Mouse (Mus musculus) embryonic stem cell, embryonic (primary cell): ENCODE data around the gene Plcb4.

ENCODE experiments used
- CTCF ChIA-PET, 4 experiments: fragments of 300-600 bp in 2 of 4; fragments of 350-600 bp in 2 of 4; sonication (Branson Sonifier 250); formaldehyde crosslinking; loops; one replicate each; lab custom pipeline; 2022; ENCODE audit warnings: inconsistent platforms in 2 of 4; lab: Charles Lee
- POLR2A ChIA-PET, 4 experiments: fragments of 300-600 bp in 2 of 4; fragments of 350-600 bp in 2 of 4; sonication (Branson Sonifier 250); formaldehyde crosslinking; loops; one replicate each; lab custom pipeline; 2022; ENCODE audit warnings: antibody characterized with exemption in 4 of 4, inconsistent platforms in 1 of 4; lab: Charles Lee

Gene Plcb4

DNA sequence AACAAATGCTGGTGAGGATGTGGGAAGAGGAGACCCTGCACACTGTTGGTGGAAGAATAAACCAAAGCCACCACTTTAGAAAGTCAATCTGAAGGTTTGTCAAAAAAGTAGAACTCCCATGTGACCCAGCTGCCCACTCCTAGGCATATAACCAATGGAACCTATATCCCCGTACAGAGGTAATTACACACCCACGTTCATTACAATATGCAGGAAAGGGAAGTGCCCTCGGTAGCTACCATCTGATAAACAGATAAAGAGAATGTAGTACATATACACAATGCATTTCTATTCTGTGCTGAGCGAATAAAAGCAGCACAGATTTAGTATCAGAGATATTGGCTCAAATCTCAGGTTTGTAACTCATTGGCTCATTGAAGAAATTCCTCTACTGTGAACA is 242.2 kb downstream of the Plcb4 start:
- ChIA-PET POLR2A (no interaction called here), CTCF (no interaction called here)

DNA sequence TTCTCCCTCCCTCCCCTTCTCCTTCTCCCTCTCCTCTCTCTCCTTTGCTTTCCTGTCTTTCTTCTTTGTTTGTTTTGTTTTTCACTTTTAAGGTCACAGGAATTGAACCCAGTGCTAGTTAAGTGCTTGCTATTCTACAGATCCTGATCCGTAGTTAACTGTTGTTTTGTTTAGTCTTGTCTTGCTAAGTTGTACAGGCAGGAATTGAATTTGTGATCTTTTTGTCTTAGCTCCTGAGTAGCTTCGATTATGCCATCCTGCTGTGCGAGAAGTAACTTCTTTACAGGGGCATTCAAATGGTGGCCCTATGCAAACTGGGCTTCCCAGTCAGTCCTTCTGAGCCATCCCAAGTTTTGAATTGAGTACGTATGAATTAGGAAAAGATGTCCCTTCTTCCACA is 245.5 kb downstream of the Plcb4 start:
- ChIA-PET POLR2A (interaction anchor here in 1 of 4 experiments (0.5 kb wide), 1 partner anchor 999 kb away, joined by 6 read pairs; no protein-coding TSS in a partner anchor), CTCF (no interaction called here)

DNA sequence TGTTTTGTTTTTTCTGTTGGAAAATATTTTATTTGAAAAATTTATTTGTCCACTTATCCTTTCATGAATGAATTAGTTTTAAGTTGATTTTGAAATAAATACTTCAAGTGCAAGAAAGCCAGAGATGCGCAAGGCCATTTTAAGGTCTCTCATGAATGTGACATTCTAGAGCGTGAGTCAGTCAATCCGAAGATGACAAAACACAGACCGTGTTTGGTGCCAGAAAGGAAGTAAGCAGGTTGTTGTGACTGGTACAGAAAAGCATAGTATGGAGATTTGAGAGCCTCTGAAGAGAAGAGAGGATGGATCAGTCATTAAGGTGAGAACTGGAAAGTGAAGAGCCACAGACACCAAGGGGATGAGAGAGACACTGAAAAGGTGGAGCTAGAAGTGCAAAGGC is 246.0 kb downstream of the Plcb4 start:
- POLR2A ChIA-PET, result no interaction called here
- CTCF ChIA-PET, result no interaction called here

DNA sequence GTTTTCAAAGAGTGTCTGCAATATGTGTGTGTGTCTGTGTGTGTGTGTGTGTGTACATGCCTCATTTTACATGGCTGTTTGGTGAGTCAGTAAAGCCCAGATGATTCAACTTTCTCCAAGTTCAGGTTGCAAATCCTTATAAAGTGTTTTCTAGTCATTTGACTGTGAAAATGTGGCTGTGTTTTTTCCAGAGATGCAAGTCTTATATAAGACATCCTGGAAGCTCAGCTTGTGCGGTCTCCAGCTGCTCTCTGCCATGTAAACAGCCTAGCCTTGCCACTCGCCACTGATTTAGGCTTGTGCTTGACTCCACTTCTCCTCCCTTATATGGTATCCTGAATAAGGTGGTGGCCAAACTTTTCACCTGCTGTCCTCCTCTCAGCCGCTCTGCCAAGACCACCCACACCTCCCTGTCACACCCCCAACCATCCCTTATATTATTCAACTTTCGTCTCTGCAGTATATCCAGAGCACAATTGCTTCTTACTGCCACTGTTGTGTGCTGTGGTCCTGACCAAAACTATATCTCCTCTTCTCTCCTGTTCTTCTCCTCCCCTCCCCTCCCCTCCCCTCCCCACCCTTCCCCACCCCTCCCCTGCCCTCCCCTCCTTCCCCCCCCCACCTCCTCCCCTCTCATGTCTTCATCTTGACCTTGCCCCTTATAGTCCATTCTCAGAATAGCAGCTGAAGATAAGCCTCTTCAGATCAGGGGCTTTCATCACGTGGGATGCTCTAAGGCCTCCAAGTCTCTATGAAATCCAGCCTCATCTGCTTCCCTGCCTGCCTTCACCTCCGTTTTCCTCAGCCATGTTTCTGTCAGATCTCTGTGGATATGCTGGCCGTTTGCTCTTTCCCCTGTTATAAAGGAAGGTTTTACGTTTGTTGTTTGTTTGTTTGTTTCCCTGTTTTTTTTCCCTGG is 255.8 kb downstream of the Plcb4 start:
- POLR2A ChIA-PET, result interaction anchor here in 2 of 4 experiments (0.7 to 1.0 kb wide), 2 partner anchors 24 to 106 kb away, joined by 3 to 4 read pairs; no protein-coding TSS in a partner anchor
- CTCF ChIA-PET, result no interaction called here

DNA sequence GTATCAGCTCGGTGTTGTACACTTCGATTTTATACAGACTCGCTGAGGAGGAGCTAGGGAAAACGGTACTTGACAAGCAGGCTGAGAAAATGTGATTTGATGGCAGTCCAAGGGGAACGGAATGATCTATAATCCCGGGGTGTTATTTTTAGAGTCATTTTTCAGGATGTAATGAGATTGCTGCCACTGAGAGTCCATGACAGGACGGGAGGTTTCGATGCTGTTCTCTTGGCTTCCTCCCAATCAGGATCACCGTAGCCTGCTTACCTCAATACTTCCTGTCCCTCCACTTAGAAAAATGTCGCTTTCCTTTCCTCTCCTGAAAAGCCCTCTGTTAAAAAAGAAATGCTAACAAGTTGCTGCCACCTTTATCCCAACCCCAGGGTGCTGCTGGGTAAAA is 257.1 kb downstream of the Plcb4 start:
- CTCF ChIA-PET, result no interaction called here
- POLR2A ChIA-PET, result interaction anchor here in 1 of 4 experiments (1.0 kb wide), 1 partner anchor 26 kb away, joined by 3 read pairs; no protein-coding TSS in a partner anchor

DNA sequence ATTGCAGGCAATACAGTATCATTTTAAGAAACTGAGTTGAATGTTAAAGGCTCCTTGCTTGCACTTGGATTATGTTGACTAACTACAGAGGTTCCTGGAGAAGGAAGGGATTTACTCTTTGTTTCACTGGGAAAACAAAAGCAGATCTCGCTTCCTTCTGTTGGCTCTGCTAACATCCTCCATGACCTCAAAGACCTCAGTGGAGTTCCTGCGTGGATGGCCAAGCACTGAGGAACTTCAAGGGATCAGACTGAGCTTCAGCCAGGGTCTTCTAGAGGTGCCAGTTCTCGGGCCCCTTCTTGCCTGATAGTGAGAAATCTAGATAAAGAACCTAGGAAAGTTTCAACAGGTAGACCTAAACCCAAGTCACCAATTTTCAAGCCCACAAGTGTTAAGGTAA is 258.2 kb downstream of the Plcb4 start:
- POLR2A ChIA-PET, result no interaction called here
- CTCF ChIA-PET, result interaction anchor here in 1 of 4 experiments (0.8 kb wide), 1 partner anchor 41 kb away, joined by 3 read pairs; no protein-coding TSS in a partner anchor

DNA sequence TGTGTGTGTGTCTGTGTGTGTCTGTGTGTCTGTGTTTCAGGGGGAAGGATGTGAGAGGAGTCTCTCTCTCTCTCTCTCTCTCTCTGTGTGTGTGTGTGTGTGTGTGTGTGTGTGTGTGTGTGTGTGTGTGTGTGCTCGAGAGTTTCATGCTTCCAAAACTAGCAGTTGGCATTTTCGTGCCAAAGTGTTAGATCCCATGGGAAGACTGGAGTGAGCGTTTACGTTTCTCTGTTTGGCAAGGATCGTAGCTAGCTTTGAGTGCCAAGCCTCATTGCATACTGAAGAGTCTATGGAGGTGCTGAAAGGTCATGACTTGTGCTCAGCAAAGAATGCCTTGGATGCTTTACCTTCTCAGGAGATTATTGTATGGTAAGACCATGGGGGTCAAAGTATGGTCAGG is 259.3 kb downstream of the Plcb4 start:
- POLR2A ChIA-PET, result no interaction called here
- CTCF ChIA-PET, result interaction anchor here in 1 of 4 experiments (0.5 kb wide), 1 partner anchor 35 kb away, joined by 3 read pairs; no protein-coding TSS in a partner anchor

DNA sequence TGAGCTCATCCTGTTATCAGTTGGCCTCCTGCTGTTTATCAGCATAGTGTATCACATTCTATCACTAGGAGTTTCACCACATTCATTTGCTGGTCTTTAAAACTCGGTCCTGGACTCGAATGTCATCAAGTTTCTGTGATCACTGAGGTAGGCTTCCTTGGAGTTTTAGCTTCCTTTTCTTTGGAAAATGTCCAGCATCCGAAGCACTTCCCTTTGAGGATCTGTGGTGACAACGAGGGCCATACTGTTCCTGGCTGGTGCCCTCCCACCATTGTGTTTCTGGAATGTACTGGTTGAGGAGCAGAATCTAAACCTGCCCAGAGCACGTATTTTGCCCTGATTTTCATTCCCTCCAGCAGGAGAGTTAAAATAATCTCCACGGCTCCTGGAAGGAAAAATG is 260.8 kb downstream of the Plcb4 start:
- ChIA-PET POLR2A (interaction anchor here in 1 of 4 experiments (1.1 to 1.3 kb wide), 2 partner anchors 25 to 261 kb away, joined by 3 read pairs; partner anchors contain the start of gene Plcb4), CTCF (no interaction called here)

DNA sequence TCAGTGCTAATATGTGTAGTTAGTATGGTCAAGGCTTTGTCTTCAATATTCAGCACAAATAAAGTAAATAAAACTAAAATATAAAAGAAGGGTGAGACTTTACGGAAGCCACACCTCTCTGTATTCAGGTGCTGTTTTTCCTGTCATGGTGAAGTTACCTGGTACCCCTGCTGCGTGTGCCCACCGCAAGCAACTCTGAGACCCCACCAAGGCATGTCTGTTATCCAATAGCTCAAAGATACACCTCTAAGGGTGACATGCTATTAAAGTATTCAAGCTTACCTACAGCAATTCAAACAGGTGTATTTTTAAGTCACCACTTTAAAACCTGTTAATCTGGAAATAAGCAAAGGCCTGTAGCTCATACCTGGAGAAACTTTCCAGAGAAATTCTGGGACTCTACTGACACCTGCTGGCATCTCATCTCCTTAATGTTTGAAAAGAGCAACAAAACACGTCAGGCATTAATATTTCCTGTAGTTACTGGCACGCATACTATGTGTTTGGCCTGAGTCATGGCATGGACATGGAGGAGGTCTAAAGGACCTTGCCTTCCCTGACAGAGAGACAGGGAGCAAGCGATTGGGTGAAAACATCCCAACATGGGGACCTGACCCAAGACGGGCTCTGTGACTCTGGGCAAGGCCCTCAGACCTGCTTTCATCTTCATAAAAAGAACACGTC is 268.0 kb downstream of the Plcb4 start:
- CTCF ChIA-PET, result interaction anchor here in 3 of 4 experiments (0.6 to 1.7 kb wide), 9 partner anchors 15 to 562 kb away, joined by 3 to 10 read pairs (median 3); no protein-coding TSS in a partner anchor

DNA sequence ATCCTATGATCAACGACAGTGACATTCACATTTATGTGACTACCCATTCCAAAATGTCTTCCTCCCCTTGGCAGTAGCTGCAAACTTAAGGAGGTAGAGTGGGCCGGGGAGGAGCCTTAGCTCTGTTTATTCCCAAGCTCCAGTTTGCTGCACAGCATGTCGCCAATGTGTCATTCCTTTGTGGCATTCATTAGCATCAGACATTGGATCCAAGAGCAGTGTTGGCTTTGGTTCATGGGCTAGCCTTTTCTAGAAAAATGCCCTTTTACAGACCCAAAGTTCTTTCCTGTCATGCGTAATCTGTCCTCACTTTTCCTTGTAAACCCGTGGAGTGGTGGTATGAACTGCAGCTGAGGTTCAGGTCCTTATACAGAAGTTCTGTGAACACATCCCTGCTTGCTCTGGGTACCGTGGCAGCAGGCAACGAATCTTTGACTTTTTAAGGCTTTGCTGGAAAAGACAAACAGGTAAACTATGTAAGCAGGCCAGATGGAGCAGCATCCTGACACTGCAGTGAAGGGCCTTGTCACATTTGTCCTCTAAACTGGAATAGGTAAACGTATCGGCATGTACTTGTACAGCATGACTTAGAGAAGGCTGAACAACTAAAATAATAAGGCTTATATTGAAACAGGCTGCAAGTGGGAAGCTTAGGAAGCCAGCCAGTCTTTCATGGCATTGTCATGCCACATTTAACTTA is 270.4 kb downstream of the Plcb4 start:
- POLR2A ChIA-PET, result interaction anchor here in 1 of 4 experiments (1.2 kb wide), 1 partner anchor 16 kb away, joined by 3 read pairs; no protein-coding TSS in a partner anchor
- CTCF ChIA-PET, result interaction anchor here in 3 of 4 experiments (0.5 to 1.5 kb wide), 3 partner anchors 43 to 544 kb away, joined by 3 to 6 read pairs (median 3); no protein-coding TSS in a partner anchor

More for the DNA sequence above, 268.0 kb downstream of the Plcb4 start:
- POLR2A ChIA-PET, result no interaction called here

DNA sequence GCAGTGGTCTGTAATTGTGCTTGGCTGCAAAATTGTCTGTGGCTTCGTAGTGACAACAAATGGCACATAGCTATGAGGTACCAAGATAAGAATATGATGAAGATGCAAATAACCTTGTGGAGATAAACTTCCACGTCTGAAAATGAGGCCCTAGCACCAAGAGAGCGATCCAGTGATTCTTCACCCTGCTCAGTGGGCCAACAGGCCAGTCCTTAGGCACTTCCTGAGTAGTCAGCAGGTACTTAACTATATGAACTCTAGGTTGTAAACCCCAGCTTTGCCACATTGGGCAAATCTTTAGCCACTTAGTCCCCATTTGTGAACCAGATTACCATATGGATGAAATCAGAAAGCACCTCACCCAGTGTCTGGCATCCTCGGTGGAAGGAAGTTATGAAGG is 271.9 kb downstream of the Plcb4 start:
- CTCF ChIA-PET, result no interaction called here

DNA sequence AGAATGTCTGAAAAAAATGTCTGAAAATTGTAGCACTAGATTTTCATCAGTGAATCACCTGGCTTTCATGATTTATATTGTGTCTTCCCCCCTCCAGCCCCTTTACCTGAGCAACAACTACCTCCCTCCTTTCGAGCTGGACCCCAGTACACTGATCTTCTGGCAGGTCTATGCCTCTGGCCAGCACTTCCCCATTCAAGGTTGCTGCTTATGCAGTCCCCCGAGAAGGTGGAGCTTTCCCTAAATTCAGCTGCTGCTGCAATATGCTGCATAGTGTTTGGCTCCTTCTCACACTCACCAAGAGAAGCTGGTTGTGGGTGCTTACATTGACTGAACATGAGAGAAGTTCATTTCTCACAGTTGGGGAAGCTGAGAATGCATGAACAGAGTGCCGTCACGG is 273.8 kb downstream of the Plcb4 start:
- ChIA-PET CTCF (interaction anchor here in 1 of 4 experiments (1.1 kb wide), 1 partner anchor 35 kb away, joined by 5 read pairs; no protein-coding TSS in a partner anchor), POLR2A (interaction anchor here in 1 of 4 experiments (1.9 kb wide), 1 partner anchor 10 kb away, joined by 3 read pairs; no protein-coding TSS in a partner anchor)

More for the DNA sequence above, 271.9 kb downstream of the Plcb4 start:
- POLR2A ChIA-PET, result interaction anchor here in 1 of 4 experiments (1.9 kb wide), 1 partner anchor 12 kb away, joined by 3 read pairs; no protein-coding TSS in a partner anchor

DNA sequence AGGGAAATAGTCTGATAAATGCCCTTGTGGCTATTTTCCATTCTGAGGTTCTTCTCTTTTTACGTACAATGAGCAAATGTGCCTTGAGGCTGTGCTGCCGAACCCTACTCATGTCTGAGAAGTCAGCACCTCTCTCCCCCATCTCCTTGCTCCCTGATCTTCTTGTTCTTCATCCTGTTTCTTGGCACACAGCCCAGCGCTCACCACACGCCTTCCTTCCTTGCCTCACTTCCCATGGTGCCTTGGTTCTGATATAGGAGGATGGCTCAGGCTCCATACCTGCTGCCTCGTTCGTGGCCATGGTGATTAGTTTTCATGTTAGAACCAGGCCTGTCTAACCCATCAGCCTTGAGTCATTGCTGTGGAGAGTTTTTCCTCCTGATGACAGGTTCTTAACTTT is 277.6 kb downstream of the Plcb4 start:
- ChIA-PET POLR2A (no interaction called here), CTCF (no interaction called here)

DNA sequence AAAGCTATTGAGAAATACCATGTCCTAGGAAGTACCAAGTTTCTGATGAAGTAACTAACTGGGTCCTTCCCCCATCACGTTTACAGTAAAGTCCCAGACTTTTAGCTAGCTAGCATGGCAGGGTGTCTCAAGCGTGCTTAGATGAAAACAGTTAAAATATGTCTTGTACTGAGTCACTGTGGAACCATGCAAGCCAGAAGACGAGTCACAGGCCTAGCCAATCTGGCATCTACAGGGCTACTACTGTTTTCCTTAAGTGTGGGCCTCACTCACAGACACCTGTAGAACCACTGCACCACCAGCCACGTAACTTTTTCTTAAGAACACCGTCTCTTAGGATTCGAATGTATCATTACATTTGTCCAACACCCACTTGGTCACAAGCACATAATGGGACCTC is 278.8 kb downstream of the Plcb4 start:
- POLR2A ChIA-PET, result no interaction called here
- CTCF ChIA-PET, result interaction anchor here in 1 of 4 experiments (1.8 kb wide), 1 partner anchor 20 kb away, joined by 4 read pairs; no protein-coding TSS in a partner anchor

DNA sequence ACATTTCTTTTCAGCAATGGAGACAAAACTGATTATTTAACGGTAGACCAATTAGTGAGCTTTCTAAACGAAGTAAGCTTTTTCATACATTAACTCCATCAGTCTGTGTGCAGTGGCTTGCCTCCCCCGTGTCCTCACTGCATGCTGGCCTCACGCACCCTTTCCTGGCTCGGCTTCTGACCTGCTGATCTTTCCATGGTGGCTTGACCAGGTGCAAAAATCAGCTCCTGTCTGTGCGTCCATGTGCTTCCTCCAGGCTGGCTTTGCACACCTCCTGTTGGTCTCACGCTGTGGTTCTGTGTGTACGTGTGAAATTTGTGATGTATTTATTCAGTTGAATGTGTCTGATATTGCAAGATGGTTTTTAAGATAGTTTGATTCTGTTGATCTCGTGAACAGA is 281.1 kb downstream of the Plcb4 start:
- ChIA-PET POLR2A (interaction anchor here in 1 of 4 experiments (0.5 kb wide), 1 partner anchor 223 kb away, joined by 3 read pairs; no protein-coding TSS in a partner anchor), CTCF (no interaction called here)

DNA sequence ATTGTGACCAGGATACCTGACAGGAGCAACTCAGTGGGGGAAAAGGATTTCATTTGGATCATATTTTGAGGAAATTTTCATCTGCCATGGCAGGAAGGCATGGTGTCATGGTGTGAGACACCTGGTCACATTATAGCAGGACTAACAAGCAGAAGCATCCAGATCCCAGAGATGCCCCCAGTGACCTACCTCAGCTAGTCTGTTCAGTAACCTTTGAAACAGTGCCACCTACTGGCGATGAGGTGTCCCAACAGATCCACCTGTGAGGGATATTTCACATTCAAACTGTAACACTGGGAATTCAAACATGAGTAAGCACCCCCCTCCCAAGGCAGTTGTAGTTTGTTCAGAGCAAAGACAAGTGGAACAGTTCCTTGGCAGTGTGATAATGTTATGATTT is 289.0 kb downstream of the Plcb4 start:
- CTCF ChIA-PET, result interaction anchor here (0.5 to 2.0 kb wide), 22 partner anchors 10 to 560 kb away, joined by 3 to 12 read pairs (median 4); no protein-coding TSS in a partner anchor
- POLR2A ChIA-PET, result interaction anchor here in 2 of 4 experiments (0.8 to 1.1 kb wide), 2 partner anchors 10 to 38 kb away, joined by 3 read pairs; no protein-coding TSS in a partner anchor

DNA sequence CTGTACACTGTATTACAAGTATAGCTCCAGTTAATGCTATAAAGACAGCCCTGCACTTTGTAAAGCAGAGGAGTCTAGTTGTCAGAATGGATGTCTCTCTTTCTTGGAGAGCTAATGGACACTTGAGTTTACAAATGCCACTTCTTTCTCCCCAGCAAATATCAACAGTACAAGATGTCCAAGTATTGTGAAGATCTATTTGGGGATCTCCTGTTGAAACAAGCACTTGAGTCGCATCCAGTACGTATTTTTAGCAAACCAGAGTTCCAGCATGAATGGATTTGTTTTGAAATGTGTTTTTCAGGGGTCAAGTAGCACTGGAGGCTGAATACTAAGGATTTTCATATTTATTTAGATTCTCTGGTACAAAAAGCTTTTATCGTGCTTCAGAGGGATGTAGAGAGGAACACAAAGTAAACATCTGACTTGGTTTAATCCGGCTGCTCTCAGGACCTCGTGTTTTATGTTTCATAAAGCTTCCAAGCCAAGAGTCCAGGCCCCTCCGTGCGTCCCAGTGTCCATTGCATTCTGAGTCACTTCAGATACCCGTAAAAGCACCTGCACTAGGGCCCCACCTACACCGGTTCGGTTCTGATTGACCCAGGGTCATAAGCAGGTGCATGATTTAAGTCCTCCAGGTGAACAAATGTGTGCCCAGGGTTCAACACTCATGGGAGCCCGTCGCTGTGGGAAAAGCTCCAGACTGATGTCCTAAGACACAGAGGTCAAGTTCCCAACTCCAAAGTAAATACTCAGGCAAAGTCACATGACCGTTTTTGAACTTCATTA is 296.1 kb downstream of the Plcb4 start:
- ChIA-PET CTCF (interaction anchor here in 1 of 4 experiments (0.9 kb wide), 1 partner anchor 566 kb away, joined by 3 read pairs; no protein-coding TSS in a partner anchor), POLR2A (no interaction called here)
